Mouse (Mus musculus) limb, embryonic 15.5 days (tissue): Measurements from ENCODE around the gene Lhfpl3. TPM values are rescaled to one million over a fixed set of nuclear protein-coding genes. Genes with fewer than 3 reads are reported as not detected.

Experiments
- ATAC-seq: fragments of 200-750 bp; cut with Nextera tagmentation; 2 replicates; pipeline ENCODE4 v1.8.0; 2017; ENCODE audit warnings: low read depth, moderate TSS enrichment; ENCODE audit not compliant: insufficient number of reproducible peaks, low FRiP score, low TSS enrichment
- H3K27ac ChIP-seq: fragments of 300-500 bp; sonication (generic); 2 replicates; pipeline ENCODE4 v1.5.1; 2015; ENCODE audit warnings: moderate library complexity, mild to moderate bottlenecking, inconsistent platforms
- H3K27me3 ChIP-seq: fragments of 300-500 bp; sonication (generic); 2 replicates; pipeline ENCODE4 v1.6.1; 2015; ENCODE audit warnings: inconsistent platforms
- H3K36me3 ChIP-seq: fragments of 300-500 bp; sonication (generic); 2 replicates; pipeline ENCODE4 v1.6.1; 2015; ENCODE audit warnings: inconsistent platforms
- H3K4me1 ChIP-seq: fragments of 300-500 bp; sonication (generic); 2 replicates; pipeline ENCODE4 v1.6.1; 2015; ENCODE audit warnings: inconsistent platforms
- H3K4me2 ChIP-seq: fragments of 300-500 bp; sonication (generic); 2 replicates; pipeline ENCODE4 v1.6.1; 2015; ENCODE audit warnings: mild to moderate bottlenecking, inconsistent platforms
- H3K4me3 ChIP-seq: fragments of 300-500 bp; sonication (generic); 2 replicates; pipeline ENCODE4 v1.5.1; 2015; ENCODE audit warnings: mild to moderate bottlenecking, inconsistent platforms
- H3K9ac ChIP-seq: fragments of 300-500 bp; sonication (generic); 2 replicates; pipeline ENCODE4 v1.6.1; 2015; ENCODE audit warnings: inconsistent platforms
- H3K9me3 ChIP-seq: fragments of 300-500 bp; sonication (generic); 2 replicates; pipeline ENCODE4 v1.6.1; 2016; ENCODE audit warnings: inconsistent platforms
- WGBS: fragments of 180-500 bp; shearing (Covaris S2); methylation state at CpG from one replicate; pipeline ENCODE4 v1.1.7; 2015; 5-methylcytosine and 5-hydroxymethylcytosine counted together
- polyA plus RNA-seq: library from polyadenylated mRNA; unstranded; fragments of >200 nt; fragmentation: Nextera tagmentation; extraction: Ambion mirVana; gene quantifications from 2 replicates; pipeline ENCODE4 v1.2.1, GENCODE M21; 2015

Gene Lhfpl3
- polyA plus RNA-seq, 1 experiment from 2014 or later, result 0.47 TPM

DNA sequence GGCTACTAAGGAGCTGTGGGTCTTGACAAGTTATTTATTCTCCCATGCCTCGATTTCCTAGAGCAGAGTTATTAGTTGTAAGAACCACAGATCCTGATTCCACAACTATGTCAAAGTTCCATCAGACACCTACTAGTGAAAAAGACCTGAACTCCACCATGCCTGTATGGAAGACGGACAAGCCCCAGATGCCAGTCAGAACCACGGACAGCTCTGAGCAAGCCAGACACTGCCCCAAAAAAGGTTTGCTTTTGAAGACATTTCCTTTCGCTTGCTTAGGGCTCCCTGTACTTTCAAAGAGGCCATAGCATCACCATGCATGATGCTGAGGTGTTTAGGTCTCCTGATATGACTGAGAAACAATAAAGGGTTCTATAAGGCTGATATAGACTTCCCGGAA lies 197.4 kb downstream of the Lhfpl3 start:
- Histone ChIP-seq H3K4me2 (no peak overlapping the region), H3K9me3 (no peaks in the 10 kb centered on the region), H3K27ac (no peak overlapping the region), H3K27me3 (no peaks in the 10 kb centered on the region), H3K4me1 (no peaks in the 10 kb centered on the region), H3K36me3 (no peaks in the 10 kb centered on the region), H3K9ac (no peak overlapping the region), H3K4me3 (no peak overlapping the region)
- WGBS, result 45% methylated on average over 5 of the region's 5 CpGs
- ATAC-seq, result no peak

- no peak overlapping the region for H3K4me3 ChIP-seq
- no peaks in the 10 kb centered on the region for H3K4me1 ChIP-seq
- H3K9me3 ChIP-seq, result no peaks in the 10 kb centered on the region
- ATAC-seq, result no peak
- no peak overlapping the region for H3K4me2 ChIP-seq
- H3K9ac ChIP-seq, result no peak overlapping the region
- H3K27me3 ChIP-seq, result no peaks in the 10 kb centered on the region
- no peak overlapping the region for H3K27ac ChIP-seq
- no peaks in the 10 kb centered on the region for H3K36me3 ChIP-seq
- 64% methylated on average over 6 of the region's 6 CpGs for WGBS
These were observed 217.4 kb downstream of the Lhfpl3 start for GRCm38 (mm10) chr5:22963300-22963699.

DNA sequence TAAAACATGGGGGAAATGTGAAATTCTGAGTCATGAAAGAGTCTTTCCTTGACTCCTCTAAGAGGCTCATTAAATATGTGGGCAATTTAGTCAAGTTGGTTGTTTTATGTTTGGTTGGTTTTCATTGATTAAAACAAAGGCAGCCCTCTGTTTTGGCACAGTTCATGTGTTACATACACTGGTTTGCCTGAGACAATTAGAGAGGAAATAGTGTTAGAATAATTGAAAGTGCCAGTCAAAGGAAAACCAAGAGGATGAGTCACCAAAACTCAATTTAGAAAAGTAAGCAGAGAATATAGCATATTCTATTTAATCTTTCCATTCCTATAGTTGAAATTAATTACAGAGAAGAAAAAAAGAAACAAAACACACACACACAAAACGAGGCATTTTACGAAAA lies 240.9 kb downstream of the Lhfpl3 start:
- Histone ChIP-seq H3K4me1 (no peaks in the 10 kb centered on the region), H3K9me3 (no peaks in the 10 kb centered on the region), H3K4me2 (no peak overlapping the region), H3K27ac (no peak overlapping the region), H3K36me3 (no peaks in the 10 kb centered on the region), H3K27me3 (no peaks in the 10 kb centered on the region), H3K4me3 (no peak overlapping the region), H3K9ac (no peak overlapping the region)
- WGBS, result 77% methylated on average over 2 of the region's 2 CpGs
- no peak for ATAC-seq

GRCm38 (mm10) chr5:22999811-23000210 lies 254.0 kb downstream of the Lhfpl3 start:
- Histone ChIP-seq H3K4me1 (no peaks in the 10 kb centered on the region), H3K4me3 (no peak overlapping the region), H3K9me3 (no peaks in the 10 kb centered on the region), H3K27me3 (no peaks in the 10 kb centered on the region), H3K36me3 (no peaks in the 10 kb centered on the region), H3K27ac (no peak overlapping the region), H3K4me2 (no peak overlapping the region), H3K9ac (no peak overlapping the region)
- 72% methylated on average over 3 of the region's 3 CpGs for WGBS
- ATAC-seq, result no peak

GRCm38 (mm10) chr5:23003123-23003797 lies 257.4 kb downstream of the Lhfpl3 start:
- no peak overlapping the region for H3K9ac ChIP-seq
- 70% methylated on average over 2 of the region's 2 CpGs for WGBS
- no peak overlapping the region for H3K4me2 ChIP-seq
- H3K27me3 ChIP-seq, result no peaks in the 10 kb centered on the region
- ATAC-seq, result no peak
- H3K27ac ChIP-seq, result no peak overlapping the region
- no peaks in the 10 kb centered on the region for H3K4me1 ChIP-seq
- no peaks in the 10 kb centered on the region for H3K36me3 ChIP-seq
- no peaks in the 10 kb centered on the region for H3K9me3 ChIP-seq
- H3K4me3 ChIP-seq, result no peak overlapping the region

GRCm38 (mm10) chr5:23006207-23006606 lies 260.3 kb downstream of the Lhfpl3 start:
- ATAC-seq, result no peak
- H3K4me2 ChIP-seq, result no peak overlapping the region
- no peak overlapping the region for H3K9ac ChIP-seq
- H3K4me1 ChIP-seq, result no peaks in the 10 kb centered on the region
- H3K36me3 ChIP-seq, result no peaks in the 10 kb centered on the region
- 91% methylated on average over 1 of the region's 1 CpGs for whole genome bisulfite sequencing
- H3K27me3 ChIP-seq, result no peaks in the 10 kb centered on the region
- H3K4me3 ChIP-seq, result no peak overlapping the region
- H3K27ac ChIP-seq, result no peak overlapping the region
- H3K9me3 ChIP-seq, result no peaks in the 10 kb centered on the region

DNA sequence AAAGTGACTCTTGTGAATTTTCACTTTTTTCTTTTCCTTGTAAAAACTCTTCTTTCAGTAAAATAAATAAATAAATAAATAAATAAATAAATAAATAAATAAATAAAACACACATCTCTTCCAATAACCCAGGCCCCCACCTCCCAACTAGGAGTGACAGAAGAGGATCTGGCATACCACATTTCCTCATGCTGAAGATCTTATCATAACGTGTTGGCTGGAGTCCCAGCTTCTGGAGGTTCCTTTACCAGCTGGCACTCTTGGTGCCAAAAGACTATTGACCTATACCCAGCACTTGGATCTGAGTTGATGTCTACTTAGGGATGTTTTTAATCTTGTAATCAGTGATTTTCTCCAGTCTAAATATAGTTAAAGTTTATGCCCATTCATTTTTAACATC lies 264.6 kb downstream of the Lhfpl3 start:
- no peak overlapping the region for H3K4me2 ChIP-seq
- H3K4me3 ChIP-seq, result no peak overlapping the region
- ATAC-seq, result no peak
- no peak overlapping the region for H3K9ac ChIP-seq
- no peak overlapping the region for H3K27ac ChIP-seq
- H3K4me1 ChIP-seq, result no peaks in the 10 kb centered on the region
- no peaks in the 10 kb centered on the region for H3K9me3 ChIP-seq
- no peaks in the 10 kb centered on the region for H3K27me3 ChIP-seq
- no peaks in the 10 kb centered on the region for H3K36me3 ChIP-seq
- 61% methylated on average over 1 of the region's 1 CpGs for WGBS

GRCm38 (mm10) chr5:23013997-23014396 lies 268.1 kb downstream of the Lhfpl3 start:
- Histone ChIP-seq H3K9me3 (no peaks in the 10 kb centered on the region), H3K27me3 (no peaks in the 10 kb centered on the region), H3K4me2 (no peak overlapping the region), H3K9ac (no peak overlapping the region), H3K4me3 (no peak overlapping the region), H3K36me3 (no peaks in the 10 kb centered on the region), H3K27ac (no peak overlapping the region), H3K4me1 (no peaks in the 10 kb centered on the region)
- ATAC-seq, result no peak

- Histone ChIP-seq H3K9me3 (no peaks in the 10 kb centered on the region), H3K9ac (no peak overlapping the region), H3K4me3 (no peak overlapping the region), H3K4me1 (no peaks in the 10 kb centered on the region), H3K4me2 (no peak overlapping the region), H3K27me3 (no peaks in the 10 kb centered on the region), H3K36me3 (no peaks in the 10 kb centered on the region), H3K27ac (no peak overlapping the region)
- 66% methylated on average over 8 of the region's 8 CpGs for WGBS
- ATAC-seq, result no peak
These were observed 269.9 kb downstream of the Lhfpl3 start for GRCm38 (mm10) chr5:23015587-23016335.

DNA sequence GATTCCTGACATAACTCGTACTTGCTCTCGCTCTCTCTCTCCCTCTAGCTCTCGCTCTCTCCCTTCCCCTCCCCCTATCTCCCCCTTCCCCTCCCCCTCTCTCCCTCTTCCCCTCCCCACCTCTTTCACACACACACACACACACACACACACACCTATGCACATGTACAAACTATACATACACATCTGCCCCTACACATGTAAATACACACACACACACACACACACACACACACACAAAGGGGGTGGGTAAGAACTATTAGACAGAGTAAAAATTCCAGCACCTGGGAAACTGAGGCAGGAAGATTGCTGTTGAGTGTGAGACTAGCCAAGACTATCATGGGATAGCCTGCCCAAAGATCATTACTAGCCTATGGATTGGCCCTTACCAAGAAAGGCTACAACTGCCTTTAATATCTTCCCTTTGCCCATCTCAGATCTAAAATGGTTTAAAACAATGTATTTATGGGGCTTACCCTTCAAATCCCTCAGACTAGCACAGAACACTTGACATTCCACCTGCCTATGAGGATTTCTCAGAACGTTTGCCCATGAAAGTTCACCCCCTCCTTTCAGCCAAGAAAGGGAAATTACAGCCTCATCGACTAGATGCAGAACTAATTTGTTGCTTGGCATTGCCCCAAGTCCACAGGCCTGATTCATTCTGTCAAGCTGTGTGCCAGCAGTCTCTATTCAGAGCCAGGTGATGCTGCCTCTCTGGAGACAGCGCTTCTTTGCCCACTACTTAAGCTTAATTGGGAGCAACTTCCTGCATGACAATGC lies 289.3 kb downstream of the Lhfpl3 start:
- no peaks in the 10 kb centered on the region for H3K4me1 ChIP-seq
- ATAC-seq, result no peak
- no peaks in the 10 kb centered on the region for H3K9me3 ChIP-seq
- no peak overlapping the region for H3K9ac ChIP-seq
- no peaks in the 10 kb centered on the region for H3K36me3 ChIP-seq
- 64% methylated on average over 6 of the region's 6 CpGs for WGBS
- H3K4me2 ChIP-seq, result no peak overlapping the region
- H3K27ac ChIP-seq, result no peak overlapping the region
- no peak overlapping the region for H3K4me3 ChIP-seq
- H3K27me3 ChIP-seq, result no peaks in the 10 kb centered on the region

DNA sequence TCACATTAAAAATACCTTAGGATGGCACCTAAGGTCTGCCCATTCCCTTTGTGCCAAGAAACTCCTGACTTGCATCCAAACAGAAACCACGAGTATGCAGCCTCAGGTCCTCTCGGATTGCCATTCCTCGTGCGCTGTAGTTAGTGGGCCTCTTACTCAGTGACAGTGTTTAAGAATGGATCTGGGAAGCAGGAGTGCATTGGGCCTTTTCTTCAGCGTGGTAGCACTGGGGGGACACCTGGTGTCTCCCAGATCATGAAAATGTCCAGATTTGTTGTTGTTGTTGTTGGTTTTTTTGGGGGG lies 289.8 kb downstream of the Lhfpl3 start:
- no peaks in the 10 kb centered on the region for H3K9me3 ChIP-seq
- H3K27ac ChIP-seq, result no peak overlapping the region
- no peak overlapping the region for H3K4me3 ChIP-seq
- no peaks in the 10 kb centered on the region for H3K27me3 ChIP-seq
- ATAC-seq, result no peak
- no peaks in the 10 kb centered on the region for H3K4me1 ChIP-seq
- WGBS, result 64% methylated on average over 5 of the region's 5 CpGs
- H3K4me2 ChIP-seq, result no peak overlapping the region
- no peaks in the 10 kb centered on the region for H3K36me3 ChIP-seq
- H3K9ac ChIP-seq, result no peak overlapping the region

DNA sequence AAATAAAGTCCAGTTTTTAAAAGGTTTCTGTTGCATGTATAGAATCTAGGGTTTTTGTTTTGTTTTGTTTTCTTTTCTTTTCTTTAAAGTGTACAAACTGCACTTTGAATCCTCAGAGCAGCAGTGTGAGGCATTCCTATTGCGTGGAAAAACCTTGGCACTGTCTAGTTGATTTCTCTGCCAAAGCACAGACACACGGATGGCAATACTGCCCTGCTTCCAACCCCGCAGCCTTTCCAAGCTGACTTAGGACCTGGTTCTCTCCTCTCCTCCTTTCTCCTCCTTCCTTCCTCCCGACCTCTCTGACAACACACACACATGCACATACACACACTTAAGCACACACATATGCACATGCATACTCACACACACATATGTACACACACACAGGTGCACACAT lies 294.6 kb downstream of the Lhfpl3 start:
- H3K9ac ChIP-seq, result no peak overlapping the region
- H3K4me2 ChIP-seq, result no peak overlapping the region
- H3K27me3 ChIP-seq, result no peaks in the 10 kb centered on the region
- no peaks in the 10 kb centered on the region for H3K36me3 ChIP-seq
- 65% methylated on average over 4 of the region's 4 CpGs for WGBS
- ATAC-seq, result no peak
- no peaks in the 10 kb centered on the region for H3K9me3 ChIP-seq
- H3K27ac ChIP-seq, result no peak overlapping the region
- H3K4me1 ChIP-seq, result no peaks in the 10 kb centered on the region
- H3K4me3 ChIP-seq, result no peak overlapping the region
